Mouse (Mus musculus): Measurements from ENCODE around the gene Tfap4. TPM values are rescaled to one million over a fixed set of nuclear protein-coding genes. Genes with fewer than 3 reads are reported as not detected.

Gene Tfap4
- polyA plus RNA-seq, 1 experiment = 12.0 TPM

- H3K4me3 ChIP-seq (ENCODE audit: control insufficient read depth, insufficient read depth, low read length) = no peak overlapping the region
- TF ChIP-seq POLR2A (IDR thresholded peaks at IDR 0.05; ENCODE audit: control insufficient read depth, extremely low read depth, insufficient read depth, low read length, poor library complexity) (no peak), CTCF (IDR thresholded peaks at IDR 0.05; ENCODE audit: borderline replicate concordance, control insufficient read depth, extremely low read depth, insufficient read depth, low read length, poor library complexity) (no peak)
- H3K27ac ChIP-seq (ENCODE audit: control insufficient read depth, insufficient read depth, low read length) = no peak overlapping the region
- DNase-seq = no peak
- H3K4me1 ChIP-seq (replicated peaks; ENCODE audit: control insufficient read depth, insufficient read depth, low read length) = no peaks in the 10 kb centered on the region
- H3K27me3 ChIP-seq (ENCODE audit: control insufficient read depth, insufficient read depth, low read length) = no peaks in the 10 kb centered on the region
- 100% methylated on average over 4 of the region's 4 CpGs for WGBS
- no peaks in the 10 kb centered on the region for H3K36me3 ChIP-seq (ENCODE audit: control insufficient read depth, insufficient read depth, low read length)
Observed at GRCm38 (mm10) chr16:4570737-4571136, 11.1 kb upstream of the Tfap4 start.

- DNase-seq = peak; percentile 82
- H3K27ac ChIP-seq (ENCODE audit: control insufficient read depth, insufficient read depth, low read length) = no peak overlapping the region
- no peak for TF ChIP-seq CTCF (IDR thresholded peaks at IDR 0.05; ENCODE audit: borderline replicate concordance, control insufficient read depth, extremely low read depth, insufficient read depth, low read length, poor library complexity)
- TF ChIP-seq POLR2A (IDR thresholded peaks at IDR 0.05; ENCODE audit: control insufficient read depth, extremely low read depth, insufficient read depth, low read length, poor library complexity) = no peak
- H3K4me1 ChIP-seq (replicated peaks; ENCODE audit: control insufficient read depth, insufficient read depth, low read length) = no peaks in the 10 kb centered on the region
- H3K27me3 ChIP-seq (ENCODE audit: control insufficient read depth, insufficient read depth, low read length) = no peaks in the 10 kb centered on the region
- no peaks in the 10 kb centered on the region for H3K36me3 ChIP-seq (ENCODE audit: control insufficient read depth, insufficient read depth, low read length)
- WGBS = 23% methylated on average over 4 of the region's 4 CpGs
- no peak overlapping the region for H3K4me3 ChIP-seq (ENCODE audit: control insufficient read depth, insufficient read depth, low read length)
Observed at GRCm38 (mm10) chr16:4567912-4568311, 8.3 kb upstream of the Tfap4 start.

GRCm38 (mm10) chr16:4560145-4560952 is 695 bp upstream of the Tfap4 start:
- peak overlapping the region; percentile 78 for H3K4me3 ChIP-seq (ENCODE audit: control insufficient read depth, insufficient read depth, low read length)
- peak overlapping the region; percentile 75 for H3K27ac ChIP-seq (ENCODE audit: control insufficient read depth, insufficient read depth, low read length)
- TF ChIP-seq CTCF (IDR thresholded peaks at IDR 0.05; ENCODE audit: borderline replicate concordance, control insufficient read depth, extremely low read depth, insufficient read depth, low read length, poor library complexity) (peak; percentile 85), POLR2A (IDR thresholded peaks at IDR 0.05; ENCODE audit: control insufficient read depth, extremely low read depth, insufficient read depth, low read length, poor library complexity) (no peak)
- H3K36me3 ChIP-seq (ENCODE audit: control insufficient read depth, insufficient read depth, low read length) = no peaks in the 10 kb centered on the region
- H3K27me3 ChIP-seq (ENCODE audit: control insufficient read depth, insufficient read depth, low read length) = no peaks in the 10 kb centered on the region
- DNase-seq = peak; percentile 67
- peaks cover 18% of the 10 kb centered on the region for H3K4me1 ChIP-seq (replicated peaks; ENCODE audit: control insufficient read depth, insufficient read depth, low read length)
- WGBS = 2% methylated on average over 43 of the region's 43 CpGs

- TF ChIP-seq CTCF (IDR thresholded peaks at IDR 0.05; ENCODE audit: borderline replicate concordance, control insufficient read depth, extremely low read depth, insufficient read depth, low read length, poor library complexity) = no peak; the same call in 1 of the 2 replicates
- TF ChIP-seq POLR2A (IDR thresholded peaks at IDR 0.05; ENCODE audit: control insufficient read depth, extremely low read depth, insufficient read depth, low read length, poor library complexity) = peak; percentile 47; the same call in 1 of the 2 replicates
- peak; percentile 68 for DNase-seq
- Histone ChIP-seq H3K36me3 (ENCODE audit: control insufficient read depth, insufficient read depth, low read length) (no peaks in the 10 kb centered on the region), H3K4me1 (replicated peaks; ENCODE audit: control insufficient read depth, insufficient read depth, low read length) (peaks cover 18% of the 10 kb centered on the region), H3K4me3 (ENCODE audit: control insufficient read depth, insufficient read depth, low read length) (peak overlapping the region; percentile 78), H3K27me3 (ENCODE audit: control insufficient read depth, insufficient read depth, low read length) (no peaks in the 10 kb centered on the region), H3K27ac (ENCODE audit: control insufficient read depth, insufficient read depth, low read length) (peak overlapping the region; percentile 66; the same call in 1 of the 2 replicates)
- WGBS = under 1% methylated on average over 43 of the region's 43 CpGs
Observed at GRCm38 (mm10) chr16:4558980-4559631, 548 bp downstream of the Tfap4 start.

GRCm38 (mm10) chr16:4558384-4558979 is 1.2 kb downstream of the Tfap4 start:
- peak overlapping the region; percentile 78 for H3K27ac ChIP-seq (ENCODE audit: control insufficient read depth, insufficient read depth, low read length)
- peak; percentile 93 for DNase-seq
- no peaks in the 10 kb centered on the region for H3K27me3 ChIP-seq (ENCODE audit: control insufficient read depth, insufficient read depth, low read length)
- peak overlapping the region; percentile 78 for H3K4me3 ChIP-seq (ENCODE audit: control insufficient read depth, insufficient read depth, low read length)
- under 1% methylated on average over 38 of the region's 38 CpGs for WGBS
- H3K4me1 ChIP-seq (replicated peaks; ENCODE audit: control insufficient read depth, insufficient read depth, low read length) = peaks cover 20% of the 10 kb centered on the region
- TF ChIP-seq CTCF (IDR thresholded peaks at IDR 0.05; ENCODE audit: borderline replicate concordance, control insufficient read depth, extremely low read depth, insufficient read depth, low read length, poor library complexity) (no peak), POLR2A (IDR thresholded peaks at IDR 0.05; ENCODE audit: control insufficient read depth, extremely low read depth, insufficient read depth, low read length, poor library complexity) (peak; percentile 60)
- H3K36me3 ChIP-seq (ENCODE audit: control insufficient read depth, insufficient read depth, low read length) = no peaks in the 10 kb centered on the region

GRCm38 (mm10) chr16:4557949-4558348 is 1.7 kb downstream of the Tfap4 start:
- under 1% methylated on average over 19 of the region's 19 CpGs for WGBS
- H3K4me1 ChIP-seq (replicated peaks; ENCODE audit: control insufficient read depth, insufficient read depth, low read length) = peaks cover 25% of the 10 kb centered on the region

More at GRCm38 (mm10) chr16:4557949-4558348, 1.7 kb downstream of the Tfap4 start:
- DNase-seq = peak; percentile 72
- Histone ChIP-seq H3K4me3 (ENCODE audit: control insufficient read depth, insufficient read depth, low read length) (peak overlapping the region; percentile 78), H3K27me3 (ENCODE audit: control insufficient read depth, insufficient read depth, low read length) (no peaks in the 10 kb centered on the region), H3K36me3 (ENCODE audit: control insufficient read depth, insufficient read depth, low read length) (no peaks in the 10 kb centered on the region), H3K27ac (ENCODE audit: control insufficient read depth, insufficient read depth, low read length) (peak overlapping the region; percentile 78)
- no peak for TF ChIP-seq POLR2A (IDR thresholded peaks at IDR 0.05; ENCODE audit: control insufficient read depth, extremely low read depth, insufficient read depth, low read length, poor library complexity)
- 0 out of 2 replicates have a peak, but pooled peaks have one; percentile 15 for TF ChIP-seq CTCF (IDR thresholded peaks at IDR 0.05; ENCODE audit: borderline replicate concordance, control insufficient read depth, extremely low read depth, insufficient read depth, low read length, poor library complexity)
